Mouse (Mus musculus) MEL (cell line): ENCODE data around the gene Mpi. TPM values are rescaled to one million over a fixed set of nuclear protein-coding genes. Genes with fewer than 3 reads are reported as not detected.

Experiments
- DNase-seq: peaks from one replicate; pipeline ENCODE4 v3.0.0; 2011; ENCODE audit warnings: low read depth, low spot score
- H3K27ac ChIP-seq: 2 replicates; pipeline ENCODE4 v1.5.1; 2012; ENCODE audit warnings: low read depth, mild to moderate bottlenecking, control low read depth, low read length, moderate library complexity; ENCODE audit not compliant: control insufficient read depth
- H3K27me3 ChIP-seq, 2 experiments: fragments of 150-350 bp in 1 of 2; sonication (generic) in 1 of 2; 2 replicates each; pipeline ENCODE4 v1.6.1; 2012; ENCODE audit warnings: low read length in 2 of 2, mild to moderate bottlenecking in 2 of 2, improper control_type of control experiment in 1 of 2, moderate library complexity in 1 of 2; ENCODE audit not compliant: insufficient read depth in 2 of 2, control insufficient read depth in 1 of 2
- H3K36me3 ChIP-seq, 2 experiments: 2 replicates each; pipeline ENCODE4 v1.6.1; 2012 to 2014; ENCODE audit warnings: low read length in 2 of 2, improper control_type of control experiment in 1 of 2, inconsistent platforms in 1 of 2, mild to moderate bottlenecking in 1 of 2; ENCODE audit not compliant: insufficient read depth in 2 of 2, control insufficient read depth in 1 of 2
- H3K4me1 ChIP-seq, 2 experiments: fragments of 150-350 bp in 1 of 2; sonication (generic) in 1 of 2; 2 replicates each; pipeline ENCODE4 v1.6.1; 2012; ENCODE audit warnings: low read length in 2 of 2, improper control_type of control experiment in 1 of 2, mild to moderate bottlenecking in 1 of 2; ENCODE audit not compliant: insufficient read depth in 2 of 2, control insufficient read depth in 1 of 2
- H3K4me3 ChIP-seq, 2 experiments: fragments of 150-350 bp in 1 of 2; sonication (generic) in 1 of 2; 2 replicates each; pipeline ENCODE4 v1.5.1; 2012; ENCODE audit warnings: low read depth in 2 of 2, low read length in 2 of 2, mild to moderate bottlenecking in 2 of 2, moderate library complexity in 2 of 2, control low read depth in 1 of 2, improper control_type of control experiment in 1 of 2; ENCODE audit not compliant: control insufficient read depth in 1 of 2, insufficient read depth in 1 of 2
- H3K79me2 ChIP-seq: 2 replicates; pipeline ENCODE4 v1.6.1; 2012; ENCODE audit warnings: mild to moderate bottlenecking, low read length, moderate library complexity; ENCODE audit not compliant: control insufficient read depth, poor library complexity, insufficient read depth
- H3K9ac ChIP-seq: 2 replicates; pipeline ENCODE4 v1.6.1; 2012; ENCODE audit warnings: low read depth, mild to moderate bottlenecking, control low read depth, low read length, moderate library complexity; ENCODE audit not compliant: control insufficient read depth, poor library complexity, severe bottlenecking
- H3K9me3 ChIP-seq: fragments of 150-350 bp; sonication (generic); replicated peaks from 2 replicates; pipeline ENCODE4 v1.6.1; 2012; ENCODE audit warnings: mild to moderate bottlenecking, low read length, improper control_type of control experiment, moderate library complexity; ENCODE audit not compliant: insufficient read depth
- BHLHE40 ChIP-seq: IDR thresholded peaks from 2 replicates; pipeline ENCODE4 v1.6.1; 2012; ENCODE audit warnings: low read depth, mild to moderate bottlenecking, inconsistent platforms, low read length, improper control_type of control experiment, borderline replicate concordance
- CTCF ChIP-seq, 3 experiments: IDR thresholded peaks in 2 of 3; conservative IDR thresholded peaks in 1 of 3; 2 replicates each; pipeline ENCODE4 v1.5.1; 2011 to 2012; ENCODE audit warnings: low read length in 3 of 3, low read depth in 2 of 3, mild to moderate bottlenecking in 2 of 3, improper control_type of control experiment in 1 of 3, inconsistent platforms in 1 of 3, mixed read lengths in 1 of 3, moderate library complexity in 1 of 3; ENCODE audit not compliant: control insufficient read depth in 1 of 3, insufficient read depth in 1 of 3, poor library complexity in 1 of 3, severe bottlenecking in 1 of 3
- EP300 ChIP-seq, 2 experiments: IDR thresholded peaks; 2 replicates each; pipeline ENCODE4 v1.6.1; 2011; ENCODE audit warnings: improper control_type of control experiment in 2 of 2, low read length in 2 of 2, low read depth in 1 of 2, mild to moderate bottlenecking in 1 of 2
- GABPA ChIP-seq: IDR thresholded peaks from 2 replicates; pipeline ENCODE4 v1.6.1; 2012; ENCODE audit warnings: low read depth, mild to moderate bottlenecking, inconsistent platforms, low read length, improper control_type of control experiment, moderate library complexity
- GATA1 ChIP-seq: IDR thresholded peaks from 2 replicates; pipeline ENCODE4 v1.6.1; 2011; ENCODE audit warnings: low read depth, low read length, improper control_type of control experiment
- MAFK ChIP-seq: IDR thresholded peaks from 2 replicates; pipeline ENCODE4 v1.6.1; 2011; ENCODE audit warnings: low read depth, mild to moderate bottlenecking, low read length, improper control_type of control experiment, borderline replicate concordance
- MAX ChIP-seq: IDR thresholded peaks from 2 replicates; pipeline ENCODE4 v1.6.1; 2011; ENCODE audit warnings: low read length, improper control_type of control experiment
- MAZ ChIP-seq: IDR thresholded peaks from 2 replicates; pipeline ENCODE4 v1.6.1; 2012; ENCODE audit warnings: low read depth, mild to moderate bottlenecking, inconsistent platforms, low read length, improper control_type of control experiment
- MXI1 ChIP-seq: IDR thresholded peaks from 2 replicates; pipeline ENCODE4 v1.6.1; 2011; ENCODE audit warnings: mild to moderate bottlenecking, low read depth, low read length, improper control_type of control experiment
- MYC ChIP-seq: IDR thresholded peaks from 2 replicates; pipeline ENCODE4 v1.6.1; 2011; ENCODE audit warnings: low read depth, mild to moderate bottlenecking, low read length, improper control_type of control experiment, moderate library complexity
- NELFE ChIP-seq: IDR thresholded peaks from 2 replicates; pipeline ENCODE4 v1.6.1; 2011; ENCODE audit warnings: low read depth, low read length, improper control_type of control experiment
- NRF1 ChIP-seq: IDR thresholded peaks from 2 replicates; pipeline ENCODE4 v1.6.1; 2014; ENCODE audit warnings: low read depth, mild to moderate bottlenecking, inconsistent platforms, low read length, improper control_type of control experiment, moderate library complexity; ENCODE audit not compliant: poor library complexity, insufficient read depth, severe bottlenecking
- POLR2A ChIP-seq, 2 experiments: IDR thresholded peaks; 2 replicates each; pipeline ENCODE4 v1.6.1; 2011 to 2012; ENCODE audit warnings: low read length in 2 of 2, mild to moderate bottlenecking in 2 of 2, control low read depth in 1 of 2, improper control_type of control experiment in 1 of 2, low read depth in 1 of 2, moderate library complexity in 1 of 2; ENCODE audit not compliant: control insufficient read depth in 1 of 2, insufficient read depth in 1 of 2, poor library complexity in 1 of 2
- POLR2AphosphoS2 ChIP-seq: IDR thresholded peaks from 2 replicates; pipeline ENCODE4 v1.6.1; 2011; ENCODE audit warnings: low read length, improper control_type of control experiment
- POLR2AphosphoS5 ChIP-seq: IDR thresholded peaks from 2 replicates; pipeline ENCODE4 v1.6.1; 2012; ENCODE audit warnings: low read depth, borderline replicate concordance, mild to moderate bottlenecking, inconsistent platforms, low read length, moderate library complexity, mixed read lengths
- RAD21 ChIP-seq: IDR thresholded peaks from 2 replicates; pipeline ENCODE4 v1.6.1; 2011; ENCODE audit warnings: mild to moderate bottlenecking, low read depth, low read length, improper control_type of control experiment
- RCOR1 ChIP-seq: IDR thresholded peaks from 2 replicates; pipeline ENCODE4 v1.6.1; 2012; ENCODE audit warnings: low read depth, mild to moderate bottlenecking, inconsistent platforms, low read length, improper control_type of control experiment
- TAL1 ChIP-seq: IDR thresholded peaks from 2 replicates; pipeline ENCODE4 v1.6.1; 2012; ENCODE audit warnings: mild to moderate bottlenecking, inconsistent platforms, low read length, moderate library complexity, mixed read lengths
- TCF12 ChIP-seq: IDR thresholded peaks from 2 replicates; pipeline ENCODE4 v1.6.1; 2014; ENCODE audit warnings: low read depth, mild to moderate bottlenecking, inconsistent platforms, low read length, improper control_type of control experiment, moderate library complexity
- USF2 ChIP-seq, 2 experiments: IDR thresholded peaks; 2 replicates each; pipeline ENCODE4 v1.6.1; 2011 to 2012; ENCODE audit warnings: improper control_type of control experiment in 2 of 2, low read length in 2 of 2, borderline replicate concordance in 1 of 2, inconsistent platforms in 1 of 2, low read depth in 1 of 2, mild to moderate bottlenecking in 1 of 2; ENCODE audit not compliant: insufficient read depth in 1 of 2
- ZMIZ1 ChIP-seq: IDR thresholded peaks from 2 replicates; pipeline ENCODE4 v1.6.1; 2012; ENCODE audit warnings: low read depth, mild to moderate bottlenecking, inconsistent platforms, low read length, improper control_type of control experiment, moderate library complexity
- polyA plus RNA-seq, 2 experiments: library from polyadenylated mRNA; stranded (reverse) in 1 of 2; unstranded in 1 of 2; fragments of >175 nt in 1 of 2; fragments of >200 nt in 1 of 2; gene quantifications; 2 replicates each; pipeline versions ENCODE4 v1.2.1 to v1.2.4; 2012; ENCODE audit warnings: low replicate concordance in 2 of 2, low read depth in 1 of 2; ENCODE audit not compliant: insufficient read length in 2 of 2, insufficient read depth in 1 of 2, missing spikeins in 1 of 2
- total RNA-seq: library from RNA; depleted of rRNA; stranded (reverse); fragments of 300-350 nt; gene quantifications from 2 replicates; pipeline ENCODE4 v1.2.3, GENCODE M21; 2012

Gene Mpi
- total and polyA plus RNA-seq, 3 experiments: 24.3 to 37.7 TPM; not detected in 1

GRCm38 (mm10) chr9:57574397-57574796, 21.8 kb upstream of the Mpi start:
- Histone ChIP-seq H3K9me3 (no peaks in the 10 kb centered on the region), H3K36me3 (peaks cover 2 to 3% of the 10 kb centered on the region in 2 experiments; a peak in 2 of 4 replicates), H3K4me3 (no peak overlapping the region), H3K9ac (no peak overlapping the region), H3K79me2 (0 out of 2 replicates have a peak, but pooled peaks cover 1% of the 10 kb centered on the region), H3K27ac (no peak overlapping the region), H3K4me1 (0 out of 4 replicates have a peak, but pooled peaks cover 0 to 3% of the 10 kb centered on the region in 2 experiments), H3K27me3 (no peaks in the 10 kb centered on the region)
- DNase-seq: no peak
- TF ChIP-seq EP300 (IDR thresholded peaks at IDR 0.05; ENCODE audit: low read depth in 1 of 2, low read length in 2 of 2) (no peak), POLR2A (IDR thresholded peaks at IDR 0.05; ENCODE audit: control insufficient read depth in 1 of 2, insufficient read depth in 1 of 2, low read depth in 1 of 2, low read length in 2 of 2, poor library complexity in 1 of 2) (no peak), MXI1 (no peak), RCOR1 (no peak), GABPA (no peak), USF2 (IDR thresholded peaks at IDR 0.05; ENCODE audit: borderline replicate concordance in 1 of 2, insufficient read depth in 1 of 2, low read depth in 1 of 2, low read length in 2 of 2) (no peak), TAL1 (no peak), GATA1 (no peak), RAD21 (no peak), TCF12 (no peak), POLR2AphosphoS2 (no peak), NRF1 (no peak), CTCF (IDR thresholded peaks at IDR 0.05 in 2 of 3, conservative IDR thresholded peaks at IDR 0.05 in 1 of 3; ENCODE audit: control insufficient read depth in 1 of 3, insufficient read depth in 1 of 3, low read depth in 2 of 3, low read length in 3 of 3, poor library complexity in 1 of 3, severe bottlenecking in 1 of 3) (no peak), ZMIZ1 (no peak)

DNA sequence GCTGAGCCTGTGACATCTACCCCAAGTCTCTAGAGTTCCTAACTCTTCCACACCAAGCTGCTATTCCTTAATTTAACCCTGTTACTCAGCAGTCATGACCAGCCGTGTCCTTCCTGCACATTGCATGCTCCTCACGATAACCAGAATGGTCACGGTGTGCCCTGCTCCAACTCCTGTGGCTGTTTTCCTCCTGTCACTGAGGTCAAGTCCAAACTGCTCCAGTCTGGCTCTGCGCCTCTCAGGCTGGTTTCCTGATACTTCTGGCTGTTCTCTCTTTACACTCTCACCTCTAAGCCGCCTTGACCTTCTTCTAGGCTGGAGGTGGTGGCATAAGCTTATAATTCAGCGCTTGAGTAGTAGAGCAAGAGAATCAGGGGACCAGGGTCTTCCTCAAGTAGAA, 15.9 kb upstream of the Mpi start:
- DNase-seq: no peak
- Histone ChIP-seq H3K36me3 (peaks cover 0 to 3% of the 10 kb centered on the region in 2 experiments; a peak in 3 of 4 replicates), H3K4me1 (no peaks in the 10 kb centered on the region)

More for the DNA sequence above, 15.9 kb upstream of the Mpi start:
- Histone ChIP-seq H3K27me3 (no peaks in the 10 kb centered on the region), H3K79me2 (peaks cover 12% of the 10 kb centered on the region), H3K9ac (no peak overlapping the region), H3K4me3 (no peak overlapping the region), H3K27ac (no peak overlapping the region), H3K9me3 (no peaks in the 10 kb centered on the region)
- TF ChIP-seq GATA1 (no peak), RAD21 (no peak), MYC (no peak), MAZ (no peak), NELFE (no peak), BHLHE40 (no peak), MAFK (no peak), NRF1 (no peak), MAX (no peak), POLR2AphosphoS5 (no peak)
- TF ChIP-seq, all 39 proteins: peak for 0
